Mouse (Mus musculus) adrenal gland, postnatal 25 days (tissue): ENCODE measurements around the gene Mdh2. TPM values are rescaled to one million over a fixed set of nuclear protein-coding genes. Genes with fewer than 3 reads are reported as not detected.
A peak's percentile ranks its signal among the peaks of the same experiment; 100 is the strongest.

ENCODE experiments used
- DNase-seq: peaks from one replicate; pipeline ENCODE4 v3.0.0; 2021; ENCODE audit warnings: mixed read lengths
- total RNA-seq: library from RNA; stranded (reverse); gene quantifications from 2 replicates; pipeline ENCODE4 v1.2.3, GENCODE M21; 2021

The Mdh2 gene
- total RNA-seq, 1 experiment from 2014 or later, result 408 TPM

GRCm38 (mm10) chr5:135777796-135778470, 347 bp upstream of the Mdh2 start, which contains the start of gene Styxl1:
TSS of gene Styxl1 (minus strand) at chr5:135778385.
- DNase-seq, result peak; percentile 49

GRCm38 (mm10) chr5:135780331-135780730, 2.1 kb downstream of the Mdh2 start:
- no peak for DNase-seq

GRCm38 (mm10) chr5:135782901-135783300, 4.6 kb downstream of the Mdh2 start:
- DNase-seq, result no peak

- DNase-seq, result peak; percentile 87
Observed at GRCm38 (mm10) chr5:135793996-135794858, 15.9 kb downstream of the Mdh2 start.

GRCm38 (mm10) chr5:135794859-135795181, 16.5 kb downstream of the Mdh2 start:
- no peak for DNase-seq

- DNase-seq, result peak; percentile 18
Observed at GRCm38 (mm10) chr5:135799746-135800145, 21.5 kb downstream of the Mdh2 start.

- no peak for DNase-seq
Observed at GRCm38 (mm10) chr5:135800927-135801326, 22.6 kb downstream of the Mdh2 start.

- DNase-seq, result no peak
Observed at GRCm38 (mm10) chr5:135802641-135803040, 24.4 kb downstream of the Mdh2 start.

- DNase-seq, result no peak
Observed at GRCm38 (mm10) chr5:135803135-135803534, 24.9 kb downstream of the Mdh2 start.

GRCm38 (mm10) chr5:135803676-135804075, 25.4 kb downstream of the Mdh2 start:
- no peak for DNase-seq

- no peak for DNase-seq
Observed at GRCm38 (mm10) chr5:135804735-135805134, 26.5 kb downstream of the Mdh2 start.

- DNase-seq, result peak; percentile 90
Observed at GRCm38 (mm10) chr5:135806555-135807262, 28.4 kb downstream of the Mdh2 start, which contains the start of gene Srrm3. TSS of gene Srrm3 (plus strand) at chr5:135806890.

GRCm38 (mm10) chr5:135807263-135807637, 29.0 kb downstream of the Mdh2 start:
- no peak for DNase-seq

- DNase-seq, result peak; percentile 60
Observed at GRCm38 (mm10) chr5:135812991-135813390, 34.7 kb downstream of the Mdh2 start.

GRCm38 (mm10) chr5:135818491-135818890, 40.2 kb downstream of the Mdh2 start:
- DNase-seq, result no peak

GRCm38 (mm10) chr5:135822316-135822944, 44.1 kb downstream of the Mdh2 start:
- DNase-seq, result no peak

GRCm38 (mm10) chr5:135824517-135824916, 46.2 kb downstream of the Mdh2 start:
- no peak for DNase-seq

- DNase-seq, result no peak
Observed at GRCm38 (mm10) chr5:135826225-135826624, 47.9 kb downstream of the Mdh2 start.

GRCm38 (mm10) chr5:135829381-135829780, 51.1 kb downstream of the Mdh2 start:
- no peak for DNase-seq

- no peak for DNase-seq
Observed at GRCm38 (mm10) chr5:135832729-135833128, 54.4 kb downstream of the Mdh2 start.

- peak; percentile 82 for DNase-seq
Observed at GRCm38 (mm10) chr5:135834769-135835491, 56.6 kb downstream of the Mdh2 start.

GRCm38 (mm10) chr5:135835492-135835858, 57.2 kb downstream of the Mdh2 start:
- DNase-seq, result no peak
